Mouse (Mus musculus): ENCODE measurements at regions not wholly inside any gene's neighbourhood (a gene's known extent, or its start where the extent isn't known, plus 50 kb on each side); places are given as distances from the start of the nearest gene placed in this dataset.

GRCm38 (mm10) chr9:34348442-34348841, 137.3 kb upstream of the Kirrel3 start:
- Histone ChIP-seq H3K4me1 (ENCODE audit: control insufficient read depth, insufficient read depth, low read length) (no peaks in the 10 kb centered on the region), H3K9me3 (ENCODE audit: control insufficient read depth, low read depth, low read length) (no peaks in the 10 kb centered on the region), H3K4me2 (replicated peaks; ENCODE audit: low read depth, low read length) (no peak overlapping the region), H3K9ac (replicated peaks; ENCODE audit: low read depth, low read length) (no peak overlapping the region), H3K27ac (ENCODE audit: low read length) (no peak overlapping the region), H3K4me3 (ENCODE audit: low read depth, low read length) (no peak overlapping the region), H3K36me3 (ENCODE audit: control insufficient read depth, insufficient read depth, low read length) (no peaks in the 10 kb centered on the region), H3K27me3 (ENCODE audit: control insufficient read depth, insufficient read depth, low read length) (no peaks in the 10 kb centered on the region)
- 54% methylated on average over 2 of the region's 2 CpGs for WGBS
- no peak for ATAC-seq (ENCODE audit: insufficient number of reproducible peaks, insufficient read depth, low FRiP score, low read depth)

- H3K4me1 ChIP-seq (ENCODE audit: control insufficient read depth, insufficient read depth, low read length): no peaks in the 10 kb centered on the region
- no peaks in the 10 kb centered on the region for H3K27me3 ChIP-seq (ENCODE audit: control insufficient read depth, insufficient read depth, low read length)
- H3K4me2 ChIP-seq (replicated peaks; ENCODE audit: low read depth, low read length): no peak overlapping the region
- WGBS: 59% methylated on average over 3 of the region's 3 CpGs
- no peaks in the 10 kb centered on the region for H3K36me3 ChIP-seq (ENCODE audit: control insufficient read depth, insufficient read depth, low read length)
- H3K27ac ChIP-seq (ENCODE audit: low read length): no peak overlapping the region
- H3K9ac ChIP-seq (replicated peaks; ENCODE audit: low read depth, low read length): no peak overlapping the region
- H3K9me3 ChIP-seq (ENCODE audit: control insufficient read depth, low read depth, low read length): no peaks in the 10 kb centered on the region
- no peak overlapping the region for H3K4me3 ChIP-seq (ENCODE audit: low read depth, low read length)
- ATAC-seq (ENCODE audit: insufficient number of reproducible peaks, insufficient read depth, low FRiP score, low read depth): no peak
These were observed 135.7 kb upstream of the Kirrel3 start for GRCm38 (mm10) chr9:34349997-34350396.

GRCm38 (mm10) chr9:34353744-34354143, 131.9 kb upstream of the Kirrel3 start:
- H3K4me2 ChIP-seq (replicated peaks; ENCODE audit: low read depth, low read length): no peak overlapping the region
- H3K27ac ChIP-seq (ENCODE audit: low read length): no peak overlapping the region
- H3K9me3 ChIP-seq (ENCODE audit: control insufficient read depth, low read depth, low read length): no peaks in the 10 kb centered on the region
- WGBS: 81% methylated on average over 9 of the region's 9 CpGs
- H3K4me3 ChIP-seq (ENCODE audit: low read depth, low read length): no peak overlapping the region
- no peaks in the 10 kb centered on the region for H3K27me3 ChIP-seq (ENCODE audit: control insufficient read depth, insufficient read depth, low read length)
- H3K4me1 ChIP-seq (ENCODE audit: control insufficient read depth, insufficient read depth, low read length): no peaks in the 10 kb centered on the region
- H3K9ac ChIP-seq (replicated peaks; ENCODE audit: low read depth, low read length): no peak overlapping the region
- ATAC-seq (ENCODE audit: insufficient number of reproducible peaks, insufficient read depth, low FRiP score, low read depth): no peak
- H3K36me3 ChIP-seq (ENCODE audit: control insufficient read depth, insufficient read depth, low read length): no peaks in the 10 kb centered on the region

- Histone ChIP-seq H3K4me1 (ENCODE audit: control insufficient read depth, insufficient read depth, low read length) (no peaks in the 10 kb centered on the region), H3K27me3 (ENCODE audit: control insufficient read depth, insufficient read depth, low read length) (no peaks in the 10 kb centered on the region), H3K36me3 (ENCODE audit: control insufficient read depth, insufficient read depth, low read length) (no peaks in the 10 kb centered on the region), H3K4me3 (ENCODE audit: low read depth, low read length) (no peak overlapping the region), H3K9ac (replicated peaks; ENCODE audit: low read depth, low read length) (no peak overlapping the region), H3K9me3 (ENCODE audit: control insufficient read depth, low read depth, low read length) (no peaks in the 10 kb centered on the region), H3K4me2 (replicated peaks; ENCODE audit: low read depth, low read length) (no peak overlapping the region), H3K27ac (ENCODE audit: low read length) (no peak overlapping the region)
- ATAC-seq (ENCODE audit: insufficient number of reproducible peaks, insufficient read depth, low FRiP score, low read depth): no peak
- 69% methylated on average over 6 of the region's 6 CpGs for WGBS
These were observed 130.9 kb upstream of the Kirrel3 start for GRCm38 (mm10) chr9:34354723-34355316.

- Histone ChIP-seq H3K4me2 (replicated peaks; ENCODE audit: low read depth, low read length) (no peak overlapping the region), H3K27ac (ENCODE audit: low read length) (no peak overlapping the region), H3K27me3 (ENCODE audit: control insufficient read depth, insufficient read depth, low read length) (no peaks in the 10 kb centered on the region), H3K36me3 (ENCODE audit: control insufficient read depth, insufficient read depth, low read length) (no peaks in the 10 kb centered on the region), H3K9ac (replicated peaks; ENCODE audit: low read depth, low read length) (no peak overlapping the region), H3K9me3 (ENCODE audit: control insufficient read depth, low read depth, low read length) (no peaks in the 10 kb centered on the region), H3K4me1 (ENCODE audit: control insufficient read depth, insufficient read depth, low read length) (no peaks in the 10 kb centered on the region), H3K4me3 (ENCODE audit: low read depth, low read length) (no peak overlapping the region)
- WGBS: 66% methylated on average over 4 of the region's 4 CpGs
- no peak for ATAC-seq (ENCODE audit: insufficient number of reproducible peaks, insufficient read depth, low FRiP score, low read depth)
These were observed 114.9 kb upstream of the Kirrel3 start for GRCm38 (mm10) chr9:34370686-34371398.

GRCm38 (mm10) chr9:34375187-34375586, 110.5 kb upstream of the Kirrel3 start:
- 42% methylated on average over 1 of the region's 1 CpGs for WGBS
- H3K9me3 ChIP-seq (ENCODE audit: control insufficient read depth, low read depth, low read length): no peaks in the 10 kb centered on the region

GRCm38 (mm10) chr9:34380008-34380407, 105.7 kb upstream of the Kirrel3 start:
- no peak overlapping the region for H3K4me2 ChIP-seq (replicated peaks; ENCODE audit: low read depth, low read length)
- WGBS: 72% methylated on average over 3 of the region's 3 CpGs
- no peak overlapping the region for H3K4me3 ChIP-seq (ENCODE audit: low read depth, low read length)
- H3K36me3 ChIP-seq (ENCODE audit: control insufficient read depth, insufficient read depth, low read length): no peaks in the 10 kb centered on the region
- H3K9ac ChIP-seq (replicated peaks; ENCODE audit: low read depth, low read length): no peak overlapping the region
- H3K27ac ChIP-seq (ENCODE audit: low read length): no peak overlapping the region
- no peaks in the 10 kb centered on the region for H3K4me1 ChIP-seq (ENCODE audit: control insufficient read depth, insufficient read depth, low read length)
- no peaks in the 10 kb centered on the region for H3K27me3 ChIP-seq (ENCODE audit: control insufficient read depth, insufficient read depth, low read length)
- no peak for ATAC-seq (ENCODE audit: insufficient number of reproducible peaks, insufficient read depth, low FRiP score, low read depth)
- H3K9me3 ChIP-seq (ENCODE audit: control insufficient read depth, low read depth, low read length): no peaks in the 10 kb centered on the region

More at GRCm38 (mm10) chr9:34375187-34375586, 110.5 kb upstream of the Kirrel3 start:
- Histone ChIP-seq H3K4me2 (replicated peaks; ENCODE audit: low read depth, low read length) (no peak overlapping the region), H3K4me3 (ENCODE audit: low read depth, low read length) (no peak overlapping the region), H3K9ac (replicated peaks; ENCODE audit: low read depth, low read length) (no peak overlapping the region), H3K36me3 (ENCODE audit: control insufficient read depth, insufficient read depth, low read length) (no peaks in the 10 kb centered on the region), H3K27ac (ENCODE audit: low read length) (no peak overlapping the region), H3K27me3 (ENCODE audit: control insufficient read depth, insufficient read depth, low read length) (no peaks in the 10 kb centered on the region), H3K4me1 (ENCODE audit: control insufficient read depth, insufficient read depth, low read length) (no peaks in the 10 kb centered on the region)
- ATAC-seq (ENCODE audit: insufficient number of reproducible peaks, insufficient read depth, low FRiP score, low read depth): no peak

GRCm38 (mm10) chr9:34381601-34382000, 104.1 kb upstream of the Kirrel3 start:
- H3K4me3 ChIP-seq (ENCODE audit: low read depth, low read length): no peak overlapping the region
- no peak for ATAC-seq (ENCODE audit: insufficient number of reproducible peaks, insufficient read depth, low FRiP score, low read depth)

GRCm38 (mm10) chr9:34382208-34382607, 103.5 kb upstream of the Kirrel3 start:
- H3K27ac ChIP-seq (ENCODE audit: low read length): no peak overlapping the region
- no peaks in the 10 kb centered on the region for H3K4me1 ChIP-seq (ENCODE audit: control insufficient read depth, insufficient read depth, low read length)
- WGBS: 59% methylated on average over 1 of the region's 1 CpGs
- ATAC-seq (ENCODE audit: insufficient number of reproducible peaks, insufficient read depth, low FRiP score, low read depth): no peak
- H3K27me3 ChIP-seq (ENCODE audit: control insufficient read depth, insufficient read depth, low read length): no peaks in the 10 kb centered on the region
- H3K4me3 ChIP-seq (ENCODE audit: low read depth, low read length): no peak overlapping the region
- H3K36me3 ChIP-seq (ENCODE audit: control insufficient read depth, insufficient read depth, low read length): no peaks in the 10 kb centered on the region
- no peak overlapping the region for H3K9ac ChIP-seq (replicated peaks; ENCODE audit: low read depth, low read length)
- H3K9me3 ChIP-seq (ENCODE audit: control insufficient read depth, low read depth, low read length): no peaks in the 10 kb centered on the region
- H3K4me2 ChIP-seq (replicated peaks; ENCODE audit: low read depth, low read length): no peak overlapping the region

More at GRCm38 (mm10) chr9:34381601-34382000, 104.1 kb upstream of the Kirrel3 start:
- Histone ChIP-seq H3K36me3 (ENCODE audit: control insufficient read depth, insufficient read depth, low read length) (no peaks in the 10 kb centered on the region), H3K4me2 (replicated peaks; ENCODE audit: low read depth, low read length) (no peak overlapping the region), H3K27me3 (ENCODE audit: control insufficient read depth, insufficient read depth, low read length) (no peaks in the 10 kb centered on the region), H3K27ac (ENCODE audit: low read length) (no peak overlapping the region), H3K9me3 (ENCODE audit: control insufficient read depth, low read depth, low read length) (no peaks in the 10 kb centered on the region), H3K9ac (replicated peaks; ENCODE audit: low read depth, low read length) (no peak overlapping the region), H3K4me1 (ENCODE audit: control insufficient read depth, insufficient read depth, low read length) (no peaks in the 10 kb centered on the region)
- WGBS: 78% methylated on average over 3 of the region's 3 CpGs

All from stomach, embryonic 14.5 days (tissue).